Mouse (Mus musculus): ENCODE data around the gene Ap3b2. TPM values are rescaled to one million over a fixed set of nuclear protein-coding genes. Genes with fewer than 3 reads are reported as not detected.

The Ap3b2 gene
- polyA plus RNA-seq, 1 experiment from 2014 or later = 52.0 TPM

DNA sequence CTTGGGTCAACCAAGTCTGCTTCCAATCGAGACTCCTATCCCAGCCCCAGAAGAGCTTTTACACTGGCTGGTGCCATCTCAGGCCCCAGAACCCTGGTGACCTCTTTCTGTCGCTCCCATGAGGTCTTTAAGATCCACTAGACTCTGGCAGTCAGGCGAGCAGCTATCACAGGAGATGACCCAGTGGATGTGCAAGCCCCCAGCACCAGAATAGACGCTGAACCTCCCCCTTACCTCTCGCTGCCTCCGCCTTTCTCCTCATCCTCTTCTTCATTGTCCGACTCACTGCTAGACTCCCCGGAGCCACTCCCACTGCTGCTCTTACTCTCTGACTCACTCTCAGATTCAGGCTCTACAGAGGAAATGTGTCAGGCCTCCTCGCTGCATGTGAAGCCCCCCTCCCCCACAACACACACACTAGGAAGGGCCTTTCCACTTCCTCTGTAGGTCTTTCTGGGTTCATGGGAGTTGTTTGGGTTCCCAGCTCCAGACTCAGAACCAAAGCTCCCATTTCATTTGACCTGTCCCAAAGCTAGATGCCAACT lies 28.7 kb downstream of the Ap3b2 start:
- Histone ChIP-seq H3K36me3 (replicated peaks) (peaks cover 12% of the 10 kb centered on the region; the same call in 1 of the 2 replicates), H3K27ac (no peak overlapping the region), H3K4me2 (no peak overlapping the region), H3K9ac (no peak overlapping the region), H3K27me3 (0 out of 2 replicates have a peak, but pooled peaks cover 14% of the 10 kb centered on the region), H3K9me3 (no peaks in the 10 kb centered on the region), H3K4me1 (no peaks in the 10 kb centered on the region), H3K4me3 (replicated peaks) (no peak overlapping the region)
- WGBS = 79% methylated on average over 9 of the region's 9 CpGs
- no peak for ATAC-seq (ENCODE audit: low FRiP score)

DNA sequence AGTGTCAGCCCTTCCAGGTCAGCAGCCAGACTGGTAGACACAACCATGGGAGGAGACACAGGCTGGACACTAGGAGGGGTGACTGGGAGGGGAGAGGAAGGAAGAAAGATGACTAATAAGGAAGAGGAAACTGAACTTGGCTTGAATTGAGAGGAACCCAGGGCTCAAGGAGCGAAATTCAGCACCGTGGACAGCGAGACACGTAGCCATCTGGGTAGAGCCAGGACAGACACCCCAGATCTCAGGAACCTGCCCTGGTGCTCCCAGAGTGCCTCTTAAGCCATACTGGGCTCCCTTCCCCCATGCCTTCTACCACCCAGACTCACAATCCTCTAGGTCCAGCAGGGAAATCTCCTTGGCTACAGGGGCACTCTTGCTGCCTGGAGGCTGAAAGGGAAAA lies 29.6 kb downstream of the Ap3b2 start:
- no peaks in the 10 kb centered on the region for H3K4me1 ChIP-seq
- H3K27me3 ChIP-seq = peaks cover 20% of the 10 kb centered on the region; the same call in 1 of the 2 replicates
- H3K27ac ChIP-seq = no peak overlapping the region
- no peaks in the 10 kb centered on the region for H3K9me3 ChIP-seq
- no peak for ATAC-seq (ENCODE audit: low FRiP score)
- H3K36me3 ChIP-seq (replicated peaks) = peaks cover 12% of the 10 kb centered on the region; the same call in 1 of the 2 replicates
- 6% methylated on average over 4 of the region's 4 CpGs for WGBS
- H3K9ac ChIP-seq = no peak overlapping the region
- no peak overlapping the region for H3K4me2 ChIP-seq
- H3K4me3 ChIP-seq (replicated peaks) = no peak overlapping the region

DNA sequence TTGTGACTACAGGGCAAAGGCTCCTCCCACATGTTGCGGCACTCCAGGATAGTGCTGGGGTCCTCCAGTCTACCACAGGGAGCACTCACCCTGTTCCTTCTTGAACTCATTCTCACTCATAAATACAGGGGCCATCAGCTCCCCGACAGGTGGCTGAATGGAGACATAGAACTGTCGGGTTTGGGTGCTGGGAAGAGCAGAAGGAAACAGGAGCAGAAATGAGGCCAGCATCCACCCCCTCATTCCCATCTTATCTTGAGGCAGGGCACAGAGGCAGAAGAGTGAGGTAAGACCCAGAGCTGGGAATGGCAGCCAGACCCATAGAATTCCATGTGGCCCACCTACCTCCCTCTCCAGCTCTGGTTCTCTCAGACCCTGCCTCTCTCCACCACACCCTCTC lies 30.9 kb downstream of the Ap3b2 start:
- Histone ChIP-seq H3K36me3 (replicated peaks) (peaks cover 12% of the 10 kb centered on the region; the same call in 1 of the 2 replicates), H3K4me3 (replicated peaks) (no peak overlapping the region), H3K27ac (no peak overlapping the region), H3K4me1 (no peaks in the 10 kb centered on the region), H3K4me2 (no peak overlapping the region), H3K9ac (no peak overlapping the region), H3K9me3 (no peaks in the 10 kb centered on the region), H3K27me3 (peaks cover 33% of the 10 kb centered on the region)
- 81% methylated on average over 3 of the region's 3 CpGs for WGBS
- no peak for ATAC-seq (ENCODE audit: low FRiP score)

DNA sequence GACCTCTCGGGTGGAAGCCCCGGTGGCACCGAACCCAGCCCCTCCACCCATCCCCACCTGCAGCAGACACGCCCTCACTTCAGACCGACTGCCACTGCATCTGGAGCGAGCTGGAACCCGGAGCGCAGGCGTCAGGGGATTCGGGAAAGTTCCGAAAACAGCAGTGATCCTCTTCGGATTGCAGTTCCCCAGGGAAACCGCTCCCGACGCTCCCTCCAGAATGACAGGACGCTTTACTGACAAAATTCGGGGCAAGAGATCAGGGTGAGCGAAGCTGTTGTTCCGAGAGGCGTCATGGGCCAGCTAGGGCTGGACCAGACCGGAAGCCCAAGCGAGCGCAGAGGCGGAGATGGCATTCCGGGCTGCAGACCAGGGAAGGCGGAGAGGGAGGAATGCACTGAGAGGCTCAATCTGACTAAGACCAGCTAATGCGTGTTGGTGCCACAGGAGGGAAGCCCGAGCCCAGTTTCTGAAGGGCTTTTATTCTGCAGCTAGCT lies 38.5 kb downstream of the Ap3b2 start, which contains the start of gene Cpeb1:
Cpeb1 (minus strand) TSS at position 311 of the 497 bp plus-strand sequence.
- Histone ChIP-seq H3K4me2 (peak within 1 kb of the TSS; percentile 86), H3K9ac (peak within 1 kb of the TSS; percentile 49), H3K4me1 (peaks cover 28% of the 10 kb centered on the region), H3K27me3 (peaks cover 81% of the 10 kb centered on the region), H3K9me3 (no peaks in the 10 kb centered on the region), H3K27ac (no peak within 1 kb of the TSS), H3K4me3 (replicated peaks) (peak within 1 kb of the TSS; percentile 55), H3K36me3 (replicated peaks) (no peaks in the 10 kb centered on the region)
- under 1% methylated on average over 28 of the region's 28 CpGs for WGBS
- no peak for ATAC-seq (ENCODE audit: low FRiP score)

DNA sequence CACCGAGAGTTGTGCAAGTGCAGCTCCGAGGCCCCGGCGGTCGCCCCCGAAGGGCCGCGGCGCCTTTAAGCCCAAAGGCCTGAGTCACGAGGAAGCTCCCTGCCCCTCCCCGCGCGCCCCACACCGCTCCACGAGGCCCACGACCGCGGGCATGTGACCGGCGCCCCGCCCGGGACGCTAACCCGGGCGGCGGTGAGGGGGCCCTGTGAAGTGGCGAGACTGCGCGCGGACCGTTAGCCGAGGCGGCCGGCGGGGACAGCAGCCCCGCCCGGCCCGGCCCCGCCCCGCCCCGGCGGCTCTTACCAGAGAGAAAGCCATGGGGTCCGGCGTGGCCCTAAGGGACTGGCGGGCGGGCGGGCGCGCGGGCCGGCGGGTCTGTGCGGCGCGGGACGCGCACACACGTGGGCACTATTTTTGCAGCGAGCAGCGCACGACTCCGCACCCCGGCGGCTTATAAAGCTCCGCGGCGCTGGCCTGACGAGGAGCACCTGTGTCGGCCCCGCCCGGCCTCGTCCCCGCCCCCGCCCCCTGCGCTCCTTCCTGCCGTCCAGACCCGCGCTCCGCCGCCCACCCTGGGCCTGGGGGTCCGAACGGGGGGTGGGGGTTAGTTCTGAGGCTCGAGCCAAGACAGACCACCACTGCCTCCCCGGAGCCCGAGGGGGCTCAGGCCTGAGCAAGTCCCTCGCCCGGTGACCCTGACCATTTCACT lies 39.2 kb downstream of the Ap3b2 start:
- Histone ChIP-seq H3K4me1 (peaks cover 28% of the 10 kb centered on the region), H3K9me3 (no peaks in the 10 kb centered on the region), H3K27ac (no peak overlapping the region), H3K27me3 (peaks cover 77% of the 10 kb centered on the region), H3K4me3 (replicated peaks) (peak overlapping the region; percentile 55), H3K9ac (peak overlapping the region; percentile 49), H3K36me3 (replicated peaks) (no peaks in the 10 kb centered on the region), H3K4me2 (peak overlapping the region; percentile 86)
- ATAC-seq (ENCODE audit: low FRiP score) = peak; percentile 79
- 1% methylated on average over 59 of the region's 87 CpGs for WGBS

- H3K4me3 ChIP-seq (replicated peaks) = peak overlapping the region; percentile 55
- peak; percentile 55 for ATAC-seq (ENCODE audit: low FRiP score)
- H3K27me3 ChIP-seq = peaks cover 69% of the 10 kb centered on the region
- peaks cover 28% of the 10 kb centered on the region for H3K4me1 ChIP-seq
- peak overlapping the region; percentile 86 for H3K4me2 ChIP-seq
- H3K27ac ChIP-seq = no peak overlapping the region
- H3K36me3 ChIP-seq (replicated peaks) = no peaks in the 10 kb centered on the region
- 5% methylated on average over 70 of the region's 84 CpGs for WGBS
- H3K9me3 ChIP-seq = no peaks in the 10 kb centered on the region
- peak overlapping the region; percentile 49; the same call in 1 of the 2 replicates for H3K9ac ChIP-seq
Observed at GRCm38 (mm10) chr7:81453443-81454274, 40.1 kb downstream of the Ap3b2 start.

GRCm38 (mm10) chr7:81452971-81453441 lies 40.7 kb downstream of the Ap3b2 start:
- peak; percentile 51 for ATAC-seq (ENCODE audit: low FRiP score)
- H3K9me3 ChIP-seq = no peaks in the 10 kb centered on the region
- 0 out of 2 replicates have a peak overlapping the region, but pooled peaks have one; percentile 49 for H3K9ac ChIP-seq
- peaks cover 28% of the 10 kb centered on the region for H3K4me1 ChIP-seq
- peak overlapping the region; percentile 86 for H3K4me2 ChIP-seq
- 4% methylated on average over 21 of the region's 21 CpGs for WGBS
- H3K27ac ChIP-seq = no peak overlapping the region
- no peaks in the 10 kb centered on the region for H3K36me3 ChIP-seq (replicated peaks)
- peaks cover 62% of the 10 kb centered on the region for H3K27me3 ChIP-seq
- H3K4me3 ChIP-seq (replicated peaks) = peak overlapping the region; percentile 55

MicroRNAs within 50 kb of the gene (microRNA counts, 519-probe panel; counts per million panel counts)
- microRNA mmu-miR-1839-3p (not detected), microRNA mmu-miR-1839-5p (4,099 counts per million, percentile 49 among the panel's probes with 10 or more counts)

Other genes with a start within 250 kb of the Ap3b2 start
- 919 and 971 TPM in 2 replicates for gene Rps17, start 148.7 kb downstream of the Ap3b2 start, polyA plus RNA-seq (2016; fragmentation: Nextera tagmentation; extraction: Ambion mirVana)
- 1.5 and 1.8 TPM in 2 replicates for gene Cpeb1, start 38.5 kb downstream of the Ap3b2 start, polyA plus RNA-seq (2016; fragmentation: Nextera tagmentation; extraction: Ambion mirVana)
- gene BC048679, start 4.4 kb upstream of the Ap3b2 start, polyA plus RNA-seq (2016; fragmentation: Nextera tagmentation; extraction: Ambion mirVana) = not detected in 2 replicates
- 0.27 and 0.31 TPM in 2 replicates for gene Fsd2, start 73.0 kb upstream of the Ap3b2 start, polyA plus RNA-seq (2016; fragmentation: Nextera tagmentation; extraction: Ambion mirVana)
- gene Whamm, start 77.3 kb upstream of the Ap3b2 start, polyA plus RNA-seq (2016; fragmentation: Nextera tagmentation; extraction: Ambion mirVana) = 5.9 and 6.0 TPM in 2 replicates
- 33.3 and 34.1 TPM in 2 replicates for gene Homer2, start 213.6 kb upstream of the Ap3b2 start, polyA plus RNA-seq (2016; fragmentation: Nextera tagmentation; extraction: Ambion mirVana)

All from forebrain, embryonic 12.5 days (tissue).